Comparison of ENCODE assay signal across 8 mouse cellular contexts in genomic region chr13:67728641-67729318, GRCm38 (mm10). TPM values are rescaled to one million over a fixed set of nuclear protein-coding genes. Genes with fewer than 3 reads are reported as not detected.
DNase-seq lines count a peak whose midpoint lies in the region; ATAC-seq and TF ChIP-seq lines count a peak whose summit lies in the region.

Zfp65 (minus strand) TSS chr13:67729173.

- no peak for TF ChIP-seq CTCF in brain, embryonic 14.5 days (IDR thresholded peaks at IDR 0.05; ENCODE audit: borderline replicate concordance, extremely low read depth, insufficient read depth, insufficient read length)
- TF ChIP-seq CTCF in liver, embryonic 14.5 days (IDR thresholded peaks at IDR 0.05; ENCODE audit: low read depth), result no peak

- ATAC-seq in CD4-positive, CD25-positive, alpha-beta regulatory T cell, adult 4 months, result peak; percentile 69
- ATAC-seq in forebrain, embryonic 12.5 days (ENCODE audit: low FRiP score), result peak; percentile 78
- peak; percentile 86 for ATAC-seq in heart, embryonic 16.5 days (replicated peaks; ENCODE audit: extremely low read depth, insufficient read depth, low FRiP score)
- ATAC-seq in liver, embryonic 14.5 days (ENCODE audit: insufficient read depth), result 0 out of 2 replicates have a peak, but pooled peaks have one; percentile 36

- TF ChIP-seq POLR2A in brain, embryonic 14.5 days (IDR thresholded peaks at IDR 0.05; ENCODE audit: borderline replicate concordance, extremely low read depth, insufficient read depth, insufficient read length, poor library complexity, severe bottlenecking), result 0 out of 2 replicates have a peak, but pooled peaks have one; percentile 15

- H3K9ac ChIP-seq in forebrain, embryonic 12.5 days, result peak within 1 kb of the TSS; percentile 74
- H3K9ac ChIP-seq in heart, embryonic 16.5 days (ENCODE audit: low read length), result peak within 1 kb of the TSS; percentile 78
- no peak within 1 kb of the TSS; the same call in 1 of the 2 replicates for H3K9ac ChIP-seq in liver, embryonic 14.5 days (replicated peaks)

- H3K27ac ChIP-seq in forebrain, embryonic 12.5 days, result no peak within 1 kb of the TSS
- peak within 1 kb of the TSS; percentile 62 for H3K27ac ChIP-seq in heart, embryonic 16.5 days (ENCODE audit: low read length)
- H3K27ac ChIP-seq in liver, embryonic 14.5 days, result no peak within 1 kb of the TSS

- WGBS in forebrain, embryonic 12.5 days, result 1% methylated on average over 18 of the region's 21 CpGs
- 3% methylated on average over 17 of the region's 21 CpGs for WGBS in heart, embryonic 16.5 days
- WGBS in liver, embryonic 14.5 days (ENCODE audit: insufficient replicate concordance), result 6% methylated on average over 17 of the region's 21 CpGs

- 0 out of 2 replicates have a peak, but pooled peaks cover 5% of the 10 kb centered on the region for H3K4me1 ChIP-seq in forebrain, embryonic 12.5 days
- peaks cover 5% of the 10 kb centered on the region for H3K4me1 ChIP-seq in heart, embryonic 16.5 days (ENCODE audit: control insufficient read depth, insufficient read depth, low read length)
- 0 out of 4 replicates have a peak, but pooled peaks cover 0 to 2% of the 10 kb centered on the region in 2 experiments for H3K4me1 ChIP-seq in liver, embryonic 14.5 days (replicated peaks; ENCODE audit: control insufficient read depth in 2 of 2, insufficient read depth in 2 of 2, low read length in 1 of 2)

- no peaks in the 10 kb centered on the region for H3K36me3 ChIP-seq in forebrain, embryonic 12.5 days (replicated peaks)
- no peaks in the 10 kb centered on the region for H3K36me3 ChIP-seq in heart, embryonic 16.5 days (ENCODE audit: control insufficient read depth, insufficient read depth)
- H3K36me3 ChIP-seq in liver, embryonic 14.5 days (replicated peaks; ENCODE audit: control insufficient read depth, insufficient read depth, low read depth), result no peaks in the 10 kb centered on the region

- TF ChIP-seq EP300 in liver, embryonic 14.5 days (IDR thresholded peaks at IDR 0.05; ENCODE audit: low read depth), result no peak

- H3K4me3 ChIP-seq in forebrain, embryonic 12.5 days (replicated peaks), result peak within 1 kb of the TSS; percentile 61
- peak within 1 kb of the TSS; percentile 75 for H3K4me3 ChIP-seq in heart, embryonic 16.5 days (ENCODE audit: low read length)
- peak within 1 kb of the TSS; percentile 43 to 81 for H3K4me3 ChIP-seq in liver, embryonic 14.5 days (ENCODE audit: insufficient read depth in 1 of 2, low read depth in 2 of 2, low read length in 2 of 2)

- peak; percentile 89 for DNase-seq in brain, embryonic 14.5 days (ENCODE audit: low read depth)
- peak; percentile 72 for DNase-seq in kidney, postnatal 14 days
- no peak for DNase-seq in liver, embryonic 14.5 days (ENCODE audit: low read depth in 3 of 3, low spot score in 3 of 3)
- peak; percentile 65 for DNase-seq in neural tube, embryonic 10.5 days (ENCODE audit: extremely low spot score, low spot score)
- DNase-seq in telencephalon, adult 2 months (ENCODE audit: low read depth, low spot score), result peak; percentile 83

- H3K9me3 ChIP-seq in forebrain, embryonic 12.5 days, result 0 out of 2 replicates have a peak, but pooled peaks cover 3% of the 10 kb centered on the region
- peaks cover 3% of the 10 kb centered on the region for H3K9me3 ChIP-seq in heart, embryonic 16.5 days (replicated peaks; ENCODE audit: control insufficient read depth, low read length)
- no peaks in the 10 kb centered on the region for H3K9me3 ChIP-seq in liver, embryonic 14.5 days (ENCODE audit: control insufficient read depth, low read length)

- H3K4me2 ChIP-seq in forebrain, embryonic 12.5 days, result peak within 1 kb of the TSS; percentile 67
- peak within 1 kb of the TSS; percentile 82 for H3K4me2 ChIP-seq in heart, embryonic 16.5 days (ENCODE audit: low read depth, low read length)
- peak within 1 kb of the TSS; percentile 45 for H3K4me2 ChIP-seq in liver, embryonic 14.5 days (ENCODE audit: low read depth)

- H3K27me3 ChIP-seq in forebrain, embryonic 12.5 days, result no peaks in the 10 kb centered on the region
- H3K27me3 ChIP-seq in heart, embryonic 16.5 days (ENCODE audit: control insufficient read depth, insufficient read depth, low read length), result no peaks in the 10 kb centered on the region
- no peaks in the 10 kb centered on the region for H3K27me3 ChIP-seq in liver, embryonic 14.5 days (ENCODE audit: control insufficient read depth, insufficient read depth, low read length)

RNA-seq across cellular contexts. Expression of gene Zfp65, which starts in this region (rescaled TPM):
- polyA plus RNA-seq in CD4-positive, CD25-positive, alpha-beta regulatory T cell, adult 4 months (2017; shearing (Covaris generic)), result 1 to 10 TPM; 7.6 TPM
- polyA plus RNA-seq in brain, embryonic 14.5 days (2012; rRNA removed), result 7.3 and 10.3 TPM in 2 replicates
- 9.3 and 9.6 TPM in 2 replicates for polyA plus RNA-seq in forebrain, embryonic 12.5 days (2016; fragmentation: Nextera tagmentation; extraction: Ambion mirVana)
- polyA plus RNA-seq in heart, embryonic 16.5 days (2015; fragmentation: Nextera tagmentation; extraction: Ambion mirVana), result 3.5 and 4.0 TPM in 2 replicates
- 0.82 and 1.2 TPM in 2 replicates for polyA plus RNA-seq in liver, embryonic 14.5 days (2012; rRNA removed)
- polyA plus RNA-seq in liver, embryonic 14.5 days (2014; fragmentation: Nextera tagmentation; extraction: Ambion mirVana), result 0.62 and 1.0 TPM in 2 replicates

Comparison
In these comparisons a context has a peak if more than half of its experiments do, and no peak if none do; other contexts are left out.
1. ATAC-seq: peak in every context shown above with its lines; median percentile 86 in heart, embryonic 16.5 days; 78 in forebrain, embryonic 12.5 days; 69 in CD4-positive, CD25-positive, alpha-beta regulatory T cell, adult 4 months; 36 in liver, embryonic 14.5 days.
2. DNase-seq: peak in brain, embryonic 14.5 days (single experiment), kidney, postnatal 14 days (single experiment), neural tube, embryonic 10.5 days (single experiment) and telencephalon, adult 2 months (single experiment); none in liver, embryonic 14.5 days (0 of 3).
3. Peak in every context shown above with its lines, with median percentiles within 50 percentile points of each other: H3K4me2 ChIP-seq and H3K4me3 ChIP-seq.